Mouse (Mus musculus): Measurements from ENCODE around the gene Arhgap5. TPM values are rescaled to one million over a fixed set of nuclear protein-coding genes. Genes with fewer than 3 reads are reported as not detected.

The Arhgap5 gene
- polyA plus RNA-seq, 1 experiment from 2014 or later: 35.3 TPM

- 47% methylated on average over 13 of the region's 13 CpGs for WGBS
- Histone ChIP-seq H3K9ac (ENCODE audit: low read depth, low read length) (peak overlapping the region; percentile 71), H3K27me3 (replicated peaks; ENCODE audit: control insufficient read depth, insufficient read depth, low read length) (no peaks in the 10 kb centered on the region), H3K27ac (ENCODE audit: low read depth, low read length) (peak overlapping the region; percentile 88), H3K36me3 (ENCODE audit: control insufficient read depth, insufficient read depth, low read length) (no peaks in the 10 kb centered on the region), H3K4me3 (ENCODE audit: low read length) (peak overlapping the region; percentile 60), H3K4me2 (ENCODE audit: low read length) (peak overlapping the region; percentile 66), H3K9me3 (ENCODE audit: control insufficient read depth, low read length) (no peaks in the 10 kb centered on the region), H3K4me1 (ENCODE audit: control insufficient read depth, insufficient read depth, low read depth, low read length) (peaks cover 12% of the 10 kb centered on the region)
- ATAC-seq: no peak
These were observed 101.3 kb downstream of the Arhgap5 start for GRCm38 (mm10) chr12:52604992-52605652.

- WGBS: 90% methylated on average over 4 of the region's 4 CpGs
- no peak for ATAC-seq
- Histone ChIP-seq H3K36me3 (ENCODE audit: control insufficient read depth, insufficient read depth, low read length) (no peaks in the 10 kb centered on the region), H3K4me3 (ENCODE audit: low read length) (no peak overlapping the region), H3K9ac (ENCODE audit: low read depth, low read length) (no peak overlapping the region), H3K4me1 (ENCODE audit: control insufficient read depth, insufficient read depth, low read depth, low read length) (peaks cover 6% of the 10 kb centered on the region), H3K4me2 (ENCODE audit: low read length) (no peak overlapping the region), H3K9me3 (ENCODE audit: control insufficient read depth, low read length) (no peaks in the 10 kb centered on the region), H3K27ac (ENCODE audit: low read depth, low read length) (no peak overlapping the region), H3K27me3 (replicated peaks; ENCODE audit: control insufficient read depth, insufficient read depth, low read length) (no peaks in the 10 kb centered on the region)
These were observed 103.6 kb downstream of the Arhgap5 start for GRCm38 (mm10) chr12:52607411-52607810.

DNA sequence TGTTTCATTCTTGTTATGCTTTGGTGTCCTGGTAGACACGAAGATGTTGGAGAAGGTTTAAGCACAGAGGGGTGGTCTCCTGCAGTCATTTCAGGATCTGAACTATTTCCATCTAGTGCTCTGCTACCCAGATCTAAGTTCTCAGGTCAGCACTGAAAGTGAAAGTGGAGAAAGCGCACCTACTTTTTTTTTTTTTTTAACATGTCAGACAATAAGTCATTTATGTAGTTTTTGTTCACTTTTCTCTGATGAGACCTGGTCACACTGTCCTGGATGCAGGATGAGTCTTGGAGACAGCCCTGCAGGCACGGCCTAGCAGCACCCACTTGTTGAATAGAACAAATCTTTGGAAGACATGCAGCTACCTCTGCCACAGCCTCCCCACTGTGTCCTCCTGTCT lies 111.9 kb downstream of the Arhgap5 start:
- 83% methylated on average over 3 of the region's 3 CpGs for WGBS
- no peaks in the 10 kb centered on the region for H3K9me3 ChIP-seq (ENCODE audit: control insufficient read depth, low read length)

GRCm38 (mm10) chr12:52618418-52619040 lies 114.8 kb downstream of the Arhgap5 start:
- Histone ChIP-seq H3K36me3 (ENCODE audit: control insufficient read depth, insufficient read depth, low read length) (no peaks in the 10 kb centered on the region), H3K27me3 (replicated peaks; ENCODE audit: control insufficient read depth, insufficient read depth, low read length) (no peaks in the 10 kb centered on the region), H3K4me2 (ENCODE audit: low read length) (no peak overlapping the region), H3K27ac (ENCODE audit: low read depth, low read length) (no peak overlapping the region), H3K4me3 (ENCODE audit: low read length) (no peak overlapping the region), H3K4me1 (ENCODE audit: control insufficient read depth, insufficient read depth, low read depth, low read length) (no peaks in the 10 kb centered on the region), H3K9me3 (ENCODE audit: control insufficient read depth, low read length) (no peaks in the 10 kb centered on the region), H3K9ac (ENCODE audit: low read depth, low read length) (no peak overlapping the region)
- WGBS: 85% methylated on average over 5 of the region's 5 CpGs
- no peak for ATAC-seq

More for the DNA sequence above, 111.9 kb downstream of the Arhgap5 start:
- no peaks in the 10 kb centered on the region for H3K27me3 ChIP-seq (replicated peaks; ENCODE audit: control insufficient read depth, insufficient read depth, low read length)
- H3K27ac ChIP-seq (ENCODE audit: low read depth, low read length): no peak overlapping the region
- H3K36me3 ChIP-seq (ENCODE audit: control insufficient read depth, insufficient read depth, low read length): no peaks in the 10 kb centered on the region
- no peaks in the 10 kb centered on the region for H3K4me1 ChIP-seq (ENCODE audit: control insufficient read depth, insufficient read depth, low read depth, low read length)
- ATAC-seq: no peak
- H3K4me2 ChIP-seq (ENCODE audit: low read length): no peak overlapping the region
- H3K4me3 ChIP-seq (ENCODE audit: low read length): no peak overlapping the region
- H3K9ac ChIP-seq (ENCODE audit: low read depth, low read length): no peak overlapping the region

GRCm38 (mm10) chr12:52619644-52620043 lies 115.9 kb downstream of the Arhgap5 start:
- no peak overlapping the region for H3K4me2 ChIP-seq (ENCODE audit: low read length)
- no peaks in the 10 kb centered on the region for H3K27me3 ChIP-seq (replicated peaks; ENCODE audit: control insufficient read depth, insufficient read depth, low read length)
- no peaks in the 10 kb centered on the region for H3K9me3 ChIP-seq (ENCODE audit: control insufficient read depth, low read length)
- no peak overlapping the region for H3K9ac ChIP-seq (ENCODE audit: low read depth, low read length)
- H3K27ac ChIP-seq (ENCODE audit: low read depth, low read length): no peak overlapping the region
- no peaks in the 10 kb centered on the region for H3K4me1 ChIP-seq (ENCODE audit: control insufficient read depth, insufficient read depth, low read depth, low read length)
- ATAC-seq: no peak
- H3K4me3 ChIP-seq (ENCODE audit: low read length): no peak overlapping the region
- no peaks in the 10 kb centered on the region for H3K36me3 ChIP-seq (ENCODE audit: control insufficient read depth, insufficient read depth, low read length)

Other genes with a start within 250 kb of the Arhgap5 start
- gene Akap6, start 195.4 kb downstream of the Arhgap5 start, polyA plus RNA-seq (2015; fragmentation: Nextera tagmentation; extraction: Ambion mirVana): 22.9 and 23.9 TPM in 2 replicates

Measured in hindbrain, embryonic 16.5 days (tissue).